Mouse (Mus musculus) liver, adult 2 months (tissue): ENCODE measurements around the gene Atraid. TPM values are rescaled to one million over a fixed set of nuclear protein-coding genes. Genes with fewer than 3 reads are reported as not detected.

Experiments used
- DNase-seq: peaks from one replicate; pipeline ENCODE4 v3.0.0-alpha.2; 2011; ENCODE audit warnings: low read depth, low spot score; ENCODE audit errors: extremely low read depth
- H3K27ac ChIP-seq: fragments of 200-500 bp; replicated peaks from 2 replicates; pipeline ENCODE4 v1.5.1; 2012; ENCODE audit warnings: low read depth, mild to moderate bottlenecking, control low read depth, inconsistent platforms, low read length; ENCODE audit not compliant: insufficient read depth
- H3K27me3 ChIP-seq: fragments of 200-500 bp; 2 replicates; pipeline ENCODE4 v1.6.1; 2012; ENCODE audit warnings: mild to moderate bottlenecking, moderate library complexity, low read length, inconsistent platforms; ENCODE audit not compliant: control insufficient read depth, insufficient read depth
- H3K36me3 ChIP-seq: fragments of 200-500 bp; 2 replicates; pipeline ENCODE4 v1.6.1; 2012; ENCODE audit warnings: low read length, inconsistent platforms; ENCODE audit not compliant: control insufficient read depth, insufficient read depth
- H3K4me1 ChIP-seq: fragments of 200-500 bp; 2 replicates; pipeline ENCODE4 v1.6.1; 2011; ENCODE audit warnings: low read length; ENCODE audit not compliant: control insufficient read depth, insufficient read depth
- H3K4me3 ChIP-seq: fragments of 200-500 bp; 2 replicates; pipeline ENCODE4 v1.5.1; 2011; ENCODE audit warnings: low read depth, mild to moderate bottlenecking, control low read depth, low read length, moderate library complexity; ENCODE audit not compliant: insufficient read depth
- H3K79me2 ChIP-seq: fragments of 200-500 bp; 2 replicates; pipeline ENCODE4 v1.6.1; 2012; ENCODE audit warnings: inconsistent platforms, mild to moderate bottlenecking, low read length, moderate library complexity; ENCODE audit not compliant: control insufficient read depth, insufficient read depth
- H3K9ac ChIP-seq: fragments of 200-500 bp; 2 replicates; pipeline ENCODE4 v1.6.1; 2012; ENCODE audit warnings: low read depth, mild to moderate bottlenecking, control low read depth, inconsistent platforms, low read length
- CTCF ChIP-seq: fragments of 200-500 bp; IDR thresholded peaks from 2 replicates; pipeline ENCODE4 v1.5.1; 2011; ENCODE audit warnings: low read depth, low read length, control low read depth
- POLR2A ChIP-seq: fragments of 200-500 bp; IDR thresholded peaks from 2 replicates; pipeline ENCODE4 v1.6.1; 2011; ENCODE audit warnings: low read length, control low read depth; ENCODE audit not compliant: insufficient read depth; ENCODE audit errors: extremely low read depth
- WGBS: fragments of 180-500 bp; shearing (Covaris S2); methylation state at CpG from one replicate; pipeline ENCODE4 v1.1.7; 2018; 5-methylcytosine and 5-hydroxymethylcytosine counted together
- polyA plus RNA-seq: library from polyadenylated mRNA; depleted of rRNA; stranded (reverse); fragments of >200 nt; gene quantifications from 2 replicates; pipeline ENCODE4 v1.2.3, GENCODE M21; 2012
- total RNA-seq: library from RNA; depleted of rRNA; stranded (reverse); fragments of >200 nt; gene quantifications from 2 replicates; pipeline ENCODE4 v1.2.3, GENCODE M21; 2014

Gene Atraid
- total and polyA plus RNA-seq, 2 experiments, result 160 to 185 TPM

- 80% methylated on average over 2 of the region's 2 CpGs for WGBS
- Histone ChIP-seq H3K27ac (no peak overlapping the region), H3K9ac (no peak overlapping the region), H3K4me1 (no peaks in the 10 kb centered on the region), H3K79me2 (no peaks in the 10 kb centered on the region), H3K27me3 (peaks cover 2% of the 10 kb centered on the region; the same call in 1 of the 2 replicates), H3K4me3 (no peak overlapping the region), H3K36me3 (no peaks in the 10 kb centered on the region)
- no peak for DNase-seq
- no peak for TF ChIP-seq POLR2A
- no peak for TF ChIP-seq CTCF
These were observed 39.0 kb downstream of the Atraid start for GRCm38 (mm10) chr5:31087131-31087530.

DNA sequence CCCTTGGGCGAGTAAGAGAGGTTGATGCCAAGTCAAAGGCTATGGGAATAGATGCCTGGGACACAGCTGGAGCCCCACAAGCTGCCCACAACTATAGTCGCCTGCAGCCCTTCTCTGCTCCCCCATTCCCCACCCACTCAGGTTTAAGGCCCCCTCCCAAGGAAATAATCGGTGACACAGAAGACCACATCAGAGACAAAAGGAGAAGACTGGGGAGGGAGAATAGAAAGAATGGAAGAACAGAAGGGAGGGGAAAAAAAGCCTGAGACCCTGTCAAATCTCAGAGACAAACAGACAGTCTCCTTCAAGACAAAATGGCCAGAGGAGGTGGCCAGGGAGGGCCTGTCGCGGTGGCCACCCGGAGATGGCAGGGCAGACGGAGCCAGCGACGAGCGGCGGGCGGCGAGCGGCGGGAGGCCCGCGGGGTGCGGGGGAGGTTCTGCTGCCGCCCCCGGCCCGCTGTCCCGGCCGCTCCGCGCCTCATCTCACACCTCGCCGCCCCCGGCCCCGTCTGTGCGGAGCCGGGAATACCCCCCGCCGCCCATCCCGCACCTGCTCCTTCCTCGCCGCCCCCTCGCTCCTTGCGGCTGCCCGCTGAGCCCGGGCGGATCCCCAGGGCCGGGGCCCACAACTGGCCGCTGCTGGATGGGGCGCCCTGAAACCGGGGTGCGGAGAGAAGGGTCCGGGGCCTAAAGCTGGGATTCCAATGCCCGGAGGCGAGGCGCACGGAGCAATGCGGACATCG, 44.3 kb downstream of the Atraid start:
- TF ChIP-seq CTCF (no peak), POLR2A (no peak)
- Histone ChIP-seq H3K27ac (no peak overlapping the region), H3K36me3 (no peaks in the 10 kb centered on the region), H3K79me2 (no peaks in the 10 kb centered on the region), H3K4me3 (peak overlapping the region; percentile 59; the same call in 1 of the 2 replicates), H3K27me3 (peaks cover 11% of the 10 kb centered on the region), H3K9ac (peak overlapping the region; percentile 59), H3K4me1 (peaks cover 10% of the 10 kb centered on the region)
- no peak for DNase-seq
- 15% methylated on average over 36 of the region's 53 CpGs for WGBS

DNA sequence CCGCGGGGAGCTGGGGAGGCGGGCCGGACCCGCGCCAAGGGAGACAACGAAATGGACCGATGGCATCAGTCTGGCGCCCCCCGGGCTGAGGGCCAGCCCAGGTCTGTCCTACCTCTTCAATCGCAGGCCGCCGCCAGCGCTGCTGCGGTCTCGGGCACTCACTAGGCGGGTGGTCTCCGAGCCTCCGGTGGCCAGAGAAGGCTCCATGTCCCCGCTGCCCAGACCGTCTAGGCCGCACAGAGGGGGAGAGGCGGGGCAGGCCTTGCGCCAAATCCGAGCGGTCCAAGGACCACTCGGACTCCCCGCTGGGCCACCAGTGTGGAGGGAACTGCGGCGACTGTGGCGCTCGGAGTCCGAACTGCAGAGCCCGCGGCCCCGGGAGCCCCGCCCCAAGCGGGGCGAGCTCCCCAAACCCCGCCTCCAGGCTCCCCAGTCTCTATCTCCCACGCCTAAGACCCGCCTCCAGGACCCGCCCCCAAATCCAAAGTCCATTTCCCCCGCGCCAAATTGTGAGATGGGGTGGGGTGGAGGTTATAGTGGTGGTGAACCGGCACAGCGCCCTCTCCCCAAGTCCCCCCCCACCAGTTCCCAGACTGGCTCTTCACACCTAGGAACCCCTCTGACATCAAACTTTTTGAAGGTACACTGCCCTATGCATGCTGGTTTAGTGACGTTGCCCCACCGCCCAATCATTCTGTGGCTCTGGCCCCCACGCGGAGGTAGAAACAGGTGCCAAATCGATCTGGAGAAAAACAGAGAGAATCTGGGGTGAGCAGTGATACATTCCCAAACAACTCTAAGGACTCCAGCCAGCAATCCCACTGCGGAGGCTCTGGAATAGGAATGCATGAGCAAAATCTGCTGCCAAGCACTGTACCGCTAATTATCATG, 45.3 kb downstream of the Atraid start:
- H3K36me3 ChIP-seq, result no peaks in the 10 kb centered on the region
- no peak for TF ChIP-seq CTCF
- TF ChIP-seq POLR2A, result no peak
- peaks cover 11% of the 10 kb centered on the region for H3K27me3 ChIP-seq
- peaks cover 10% of the 10 kb centered on the region for H3K4me1 ChIP-seq
- peak; percentile 70 for DNase-seq
- H3K9ac ChIP-seq, result peak overlapping the region; percentile 56; the same call in 1 of the 2 replicates
- peak overlapping the region; percentile 59 for H3K4me3 ChIP-seq
- WGBS, result 2% methylated on average over 53 of the region's 54 CpGs
- H3K79me2 ChIP-seq, result no peaks in the 10 kb centered on the region
- peak overlapping the region; percentile 45; the same call in 1 of the 2 replicates for H3K27ac ChIP-seq

DNA sequence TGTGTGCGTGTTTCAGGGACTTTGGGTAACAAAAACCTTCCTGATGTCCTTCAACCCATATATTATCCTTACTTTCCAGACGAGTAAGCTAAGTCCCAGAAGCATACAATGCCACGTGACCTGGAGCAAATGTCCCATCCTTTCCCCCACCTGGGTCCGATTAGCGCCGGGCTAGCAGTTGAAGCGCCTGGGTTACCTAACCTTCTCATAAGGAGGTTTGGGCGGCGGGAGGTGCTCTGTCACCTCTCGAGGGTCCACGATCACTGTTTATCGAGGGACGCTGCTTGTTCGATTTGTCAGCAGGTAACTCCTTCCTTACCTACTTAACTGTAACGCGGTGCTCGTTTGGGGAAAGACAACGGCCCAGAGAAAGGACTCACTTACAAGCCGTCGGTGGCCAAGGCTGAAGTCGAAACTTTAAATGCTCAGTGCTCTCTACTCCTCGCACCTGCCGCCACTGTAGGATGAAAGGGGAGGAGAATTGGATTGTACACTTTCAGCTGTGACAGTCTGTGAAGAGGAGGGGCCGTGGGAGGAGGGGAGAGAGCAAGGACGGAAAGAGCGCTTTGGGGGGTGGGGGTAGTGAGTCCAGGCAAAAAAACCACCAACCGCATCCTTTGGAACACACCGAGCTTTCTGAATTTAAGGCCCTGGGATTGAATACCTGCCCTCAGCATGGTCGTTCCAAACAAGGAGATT, 46.1 kb downstream of the Atraid start:
- H3K36me3 ChIP-seq, result no peaks in the 10 kb centered on the region
- H3K79me2 ChIP-seq, result no peaks in the 10 kb centered on the region
- H3K4me1 ChIP-seq, result peaks cover 10% of the 10 kb centered on the region
- 2% methylated on average over 29 of the region's 29 CpGs for WGBS
- peaks cover 11% of the 10 kb centered on the region for H3K27me3 ChIP-seq
- no peak overlapping the region for H3K27ac ChIP-seq
- DNase-seq, result no peak
- no peak overlapping the region for H3K9ac ChIP-seq
- no peak overlapping the region for H3K4me3 ChIP-seq
- TF ChIP-seq POLR2A, result no peak
- no peak for TF ChIP-seq CTCF

DNA sequence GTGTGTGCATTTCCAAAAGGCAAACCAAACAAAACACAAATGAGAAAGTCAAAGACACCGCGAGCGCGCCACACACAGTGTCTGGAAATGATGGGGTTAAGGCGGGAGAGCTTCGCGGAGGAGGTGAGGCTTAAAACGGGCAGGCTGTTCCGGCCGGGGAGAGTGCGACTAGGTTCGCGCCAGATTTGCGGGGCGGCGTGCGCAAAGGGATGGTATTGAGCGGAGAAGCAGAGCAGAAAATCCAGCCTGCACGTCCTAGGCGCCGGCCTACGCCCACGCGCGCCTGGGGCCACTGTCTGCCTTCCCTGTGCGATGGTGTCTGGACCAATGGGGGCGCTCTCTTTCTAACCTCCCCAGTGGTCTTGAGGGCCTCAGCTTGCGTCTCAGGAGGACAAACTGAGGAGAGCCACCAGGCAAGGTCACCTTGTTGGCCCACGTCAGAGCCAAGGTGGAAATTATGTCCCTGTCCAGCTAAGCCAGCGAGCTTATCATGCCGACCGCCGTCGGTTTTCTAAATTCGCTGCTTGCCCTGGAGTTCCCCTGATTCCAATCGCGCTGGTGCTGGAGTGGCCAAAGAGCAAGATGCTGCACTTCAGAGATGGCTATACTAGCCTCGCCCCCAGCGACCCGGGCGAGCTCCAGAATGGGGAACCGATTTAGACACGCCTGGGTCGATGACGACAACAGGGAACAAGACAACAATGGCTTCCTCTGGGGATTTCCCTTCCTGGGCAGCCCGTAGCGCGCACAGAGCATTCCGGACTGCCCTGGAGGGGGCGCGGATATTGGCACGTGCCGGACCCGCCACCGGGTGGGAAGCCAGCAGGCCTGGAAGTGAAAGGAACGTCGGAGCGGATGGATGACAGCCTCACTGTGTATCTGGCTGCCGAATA, 46.9 kb downstream of the Atraid start:
- Histone ChIP-seq H3K4me3 (peak overlapping the region; percentile 28; the same call in 1 of the 2 replicates), H3K36me3 (no peaks in the 10 kb centered on the region), H3K4me1 (peaks cover 10% of the 10 kb centered on the region), H3K79me2 (no peaks in the 10 kb centered on the region), H3K27ac (no peak overlapping the region), H3K9ac (no peak overlapping the region), H3K27me3 (peaks cover 11% of the 10 kb centered on the region)
- TF ChIP-seq CTCF (no peak), POLR2A (no peak)
- DNase-seq, result no peak
- 1% methylated on average over 59 of the region's 59 CpGs for WGBS
